Mouse (Mus musculus): ENCODE measurements around the gene Phykpl. TPM values are rescaled to one million over a fixed set of nuclear protein-coding genes. Genes with fewer than 3 reads are reported as not detected.
"Not testable (repeated sequence)": the region's sequence is repeated elsewhere in the genome, so short reads cannot be mapped to it uniquely, and the experiment has no call there.

The Phykpl gene
- polyA plus RNA-seq, 1 experiment from 2014 or later = 11.3 TPM

GRCm38 (mm10) chr11:51606447-51607095 is 22.0 kb downstream of the Phykpl start, which contains the start of gene Hnrnpab:
Gene Hnrnpab, minus strand, starts transcription at chr11:51606847.
- H3K27me3 ChIP-seq (ENCODE audit: control insufficient read depth, insufficient read depth, low read depth, low read length) = no peaks in the 10 kb centered on the region
- peak within 1 kb of the TSS; percentile 90 for H3K4me3 ChIP-seq (ENCODE audit: low read depth, low read length)
- whole genome bisulfite sequencing (ENCODE audit: insufficient replicate concordance) = under 1% methylated on average over 91 of the region's 91 CpGs
- ATAC-seq (ENCODE audit: low read depth) = peak; percentile 89
- peaks cover 37% of the 10 kb centered on the region for H3K36me3 ChIP-seq (ENCODE audit: control insufficient read depth, insufficient read depth)
- peak within 1 kb of the TSS; percentile 92 for H3K27ac ChIP-seq (ENCODE audit: low read length)
- peaks cover 44% of the 10 kb centered on the region for H3K4me1 ChIP-seq (ENCODE audit: control insufficient read depth, low read depth, low read length)
- no peaks in the 10 kb centered on the region for H3K9me3 ChIP-seq (replicated peaks; ENCODE audit: control insufficient read depth, low read length)
- peak within 1 kb of the TSS; percentile 61 for H3K4me2 ChIP-seq (ENCODE audit: low read depth, low read length)
- peak within 1 kb of the TSS; percentile 93 for H3K9ac ChIP-seq (ENCODE audit: low read depth, low read length)

GRCm38 (mm10) chr11:51607096-51607738 is 22.7 kb downstream of the Phykpl start:
- Histone ChIP-seq H3K4me1 (ENCODE audit: control insufficient read depth, low read depth, low read length) (peaks cover 44% of the 10 kb centered on the region), H3K36me3 (ENCODE audit: control insufficient read depth, insufficient read depth) (peaks cover 30% of the 10 kb centered on the region), H3K9ac (ENCODE audit: low read depth, low read length) (peak overlapping the region; percentile 93), H3K27ac (ENCODE audit: low read length) (peak overlapping the region; percentile 89), H3K4me2 (ENCODE audit: low read depth, low read length) (peak overlapping the region; percentile 61), H3K4me3 (ENCODE audit: low read depth, low read length) (peak overlapping the region; percentile 90), H3K9me3 (replicated peaks; ENCODE audit: control insufficient read depth, low read length) (no peaks in the 10 kb centered on the region), H3K27me3 (ENCODE audit: control insufficient read depth, insufficient read depth, low read depth, low read length) (no peaks in the 10 kb centered on the region)
- ATAC-seq (ENCODE audit: low read depth) = peak; percentile 45
- 7% methylated on average over 15 of the region's 15 CpGs for WGBS (ENCODE audit: insufficient replicate concordance)

- Histone ChIP-seq H3K36me3 (ENCODE audit: control insufficient read depth, insufficient read depth) (peaks cover 9% of the 10 kb centered on the region), H3K4me3 (ENCODE audit: low read depth, low read length) (no peak overlapping the region), H3K27ac (ENCODE audit: low read length) (peak overlapping the region; percentile 78), H3K9ac (ENCODE audit: low read depth, low read length) (peak overlapping the region; percentile 26), H3K27me3 (ENCODE audit: control insufficient read depth, insufficient read depth, low read depth, low read length) (no peaks in the 10 kb centered on the region), H3K4me2 (ENCODE audit: low read depth, low read length) (peak overlapping the region; percentile 22; the same call in 1 of the 2 replicates), H3K4me1 (ENCODE audit: control insufficient read depth, low read depth, low read length) (peaks cover 32% of the 10 kb centered on the region), H3K9me3 (replicated peaks; ENCODE audit: control insufficient read depth, low read length) (no peaks in the 10 kb centered on the region)
- WGBS (ENCODE audit: insufficient replicate concordance) = 27% methylated on average over 3 of the region's 3 CpGs
- peak; percentile 7; the same call in 1 of the 2 replicates for ATAC-seq (ENCODE audit: low read depth)
These were observed 24.8 kb downstream of the Phykpl start for GRCm38 (mm10) chr11:51609266-51609909.

- ATAC-seq (ENCODE audit: low read depth); H3K36me3 ChIP-seq (ENCODE audit: control insufficient read depth, insufficient read depth): not testable (repeated sequence)
- peak overlapping the region; percentile 22; the same call in 1 of the 2 replicates for H3K4me2 ChIP-seq (ENCODE audit: low read depth, low read length)
These were observed 25.4 kb downstream of the Phykpl start for GRCm38 (mm10) chr11:51609940-51610339.

GRCm38 (mm10) chr11:51614256-51614655 is 29.7 kb downstream of the Phykpl start:
- Histone ChIP-seq H3K9me3 (replicated peaks; ENCODE audit: control insufficient read depth, low read length) (no peaks in the 10 kb centered on the region), H3K4me3 (ENCODE audit: low read depth, low read length) (no peak overlapping the region), H3K27me3 (ENCODE audit: control insufficient read depth, insufficient read depth, low read depth, low read length) (no peaks in the 10 kb centered on the region), H3K27ac (ENCODE audit: low read length) (no peak overlapping the region), H3K4me1 (ENCODE audit: control insufficient read depth, low read depth, low read length) (peaks cover 27% of the 10 kb centered on the region), H3K4me2 (ENCODE audit: low read depth, low read length) (no peak overlapping the region), H3K36me3 (ENCODE audit: control insufficient read depth, insufficient read depth) (no peaks in the 10 kb centered on the region), H3K9ac (ENCODE audit: low read depth, low read length) (no peak overlapping the region)
- ATAC-seq (ENCODE audit: low read depth) = no peak
- WGBS (ENCODE audit: insufficient replicate concordance) = 74% methylated on average over 8 of the region's 8 CpGs

More at GRCm38 (mm10) chr11:51609940-51610339, 25.4 kb downstream of the Phykpl start:
- peaks cover 31% of the 10 kb centered on the region for H3K4me1 ChIP-seq (ENCODE audit: control insufficient read depth, low read depth, low read length)
- not testable (repeated sequence) for H3K9me3 ChIP-seq (replicated peaks; ENCODE audit: control insufficient read depth, low read length); H3K4me3 ChIP-seq (ENCODE audit: low read depth, low read length); H3K27me3 ChIP-seq (ENCODE audit: control insufficient read depth, insufficient read depth, low read depth, low read length); H3K9ac ChIP-seq (ENCODE audit: low read depth, low read length)
- 39% methylated on average over 5 of the region's 5 CpGs for whole genome bisulfite sequencing (ENCODE audit: insufficient replicate concordance)
- H3K27ac ChIP-seq (ENCODE audit: low read length) = peak overlapping the region; percentile 78

- Histone ChIP-seq H3K9ac (ENCODE audit: low read depth, low read length) (peak overlapping the region; percentile 73), H3K36me3 (ENCODE audit: control insufficient read depth, insufficient read depth) (no peaks in the 10 kb centered on the region), H3K4me1 (ENCODE audit: control insufficient read depth, low read depth, low read length) (peaks cover 20% of the 10 kb centered on the region), H3K4me3 (ENCODE audit: low read depth, low read length) (peak overlapping the region; percentile 58), H3K27ac (ENCODE audit: low read length) (peak overlapping the region; percentile 84), H3K9me3 (replicated peaks; ENCODE audit: control insufficient read depth, low read length) (no peaks in the 10 kb centered on the region), H3K27me3 (ENCODE audit: control insufficient read depth, insufficient read depth, low read depth, low read length) (no peaks in the 10 kb centered on the region), H3K4me2 (ENCODE audit: low read depth, low read length) (peak overlapping the region; percentile 73)
- WGBS (ENCODE audit: insufficient replicate concordance) = 25% methylated on average over 7 of the region's 7 CpGs
- no peak for ATAC-seq (ENCODE audit: low read depth)
These were observed 30.6 kb downstream of the Phykpl start for GRCm38 (mm10) chr11:51615129-51615528.

- no peaks in the 10 kb centered on the region for H3K36me3 ChIP-seq (ENCODE audit: control insufficient read depth, insufficient read depth)
- peak overlapping the region; percentile 58 for H3K4me3 ChIP-seq (ENCODE audit: low read depth, low read length)
- H3K4me2 ChIP-seq (ENCODE audit: low read depth, low read length) = peak overlapping the region; percentile 73
- H3K9ac ChIP-seq (ENCODE audit: low read depth, low read length) = peak overlapping the region; percentile 73
- H3K9me3 ChIP-seq (replicated peaks; ENCODE audit: control insufficient read depth, low read length) = no peaks in the 10 kb centered on the region
- H3K27ac ChIP-seq (ENCODE audit: low read length) = peak overlapping the region; percentile 84
- ATAC-seq (ENCODE audit: low read depth) = peak; percentile 83
- H3K27me3 ChIP-seq (ENCODE audit: control insufficient read depth, insufficient read depth, low read depth, low read length) = no peaks in the 10 kb centered on the region
- peaks cover 24% of the 10 kb centered on the region for H3K4me1 ChIP-seq (ENCODE audit: control insufficient read depth, low read depth, low read length)
- under 1% methylated on average over 14 of the region's 14 CpGs for WGBS (ENCODE audit: insufficient replicate concordance)
These were observed 31.0 kb downstream of the Phykpl start for GRCm38 (mm10) chr11:51615601-51616000.

- WGBS (ENCODE audit: insufficient replicate concordance) = 85% methylated on average over 7 of the region's 7 CpGs
- H3K4me1 ChIP-seq (ENCODE audit: control insufficient read depth, low read depth, low read length) = peaks cover 27% of the 10 kb centered on the region
- not testable (repeated sequence) for ATAC-seq (ENCODE audit: low read depth); H3K9me3 ChIP-seq (replicated peaks; ENCODE audit: control insufficient read depth, low read length); H3K27me3 ChIP-seq (ENCODE audit: control insufficient read depth, insufficient read depth, low read depth, low read length); H3K36me3 ChIP-seq (ENCODE audit: control insufficient read depth, insufficient read depth)
- peak overlapping the region; percentile 84 for H3K27ac ChIP-seq (ENCODE audit: low read length)
- H3K9ac ChIP-seq (ENCODE audit: low read depth, low read length) = peak overlapping the region; percentile 73
- H3K4me2 ChIP-seq (ENCODE audit: low read depth, low read length) = peak overlapping the region; percentile 73
- H3K4me3 ChIP-seq (ENCODE audit: low read depth, low read length) = peak overlapping the region; percentile 58
These were observed 31.6 kb downstream of the Phykpl start for GRCm38 (mm10) chr11:51616113-51616512.

Measured in liver, embryonic 16.5 days (tissue).